Mouse (Mus musculus) skeletal muscle tissue, adult 2 months (tissue): Measurements from ENCODE around the gene Stard13.

ENCODE experiments used
- DNase-seq: peaks from one replicate; pipeline ENCODE4 v3.0.0-alpha.2; 2012; ENCODE audit warnings: low read depth, low spot score

Gene Stard13

GRCm38 (mm10) chr5:151233400-151234031 lies at the start of gene Stard13:
Stard13 (minus strand) TSS chr5:151233836.
- no peak for DNase-seq

- no peak for DNase-seq
Measured at GRCm38 (mm10) chr5:151279531-151279930, 45.9 kb upstream of the Stard13 start.

- DNase-seq = no peak
Measured at GRCm38 (mm10) chr5:151277927-151278326, 44.3 kb upstream of the Stard13 start.

- no peak for DNase-seq
Measured at GRCm38 (mm10) chr5:151275986-151276385, 42.4 kb upstream of the Stard13 start.

- no peak for DNase-seq
Measured at GRCm38 (mm10) chr5:151274265-151274664, 40.6 kb upstream of the Stard13 start.

GRCm38 (mm10) chr5:151270815-151271214 lies 37.2 kb upstream of the Stard13 start:
- no peak for DNase-seq

GRCm38 (mm10) chr5:151266896-151267634 lies 33.4 kb upstream of the Stard13 start:
- DNase-seq = no peak

- no peak for DNase-seq
Measured at GRCm38 (mm10) chr5:151261558-151261957, 27.9 kb upstream of the Stard13 start.

- no peak for DNase-seq
Measured at GRCm38 (mm10) chr5:151252213-151252612, 18.6 kb upstream of the Stard13 start.

GRCm38 (mm10) chr5:151251656-151252055 lies 18.0 kb upstream of the Stard13 start:
- no peak for DNase-seq

- no peak for DNase-seq
Measured at GRCm38 (mm10) chr5:151248671-151249620, 15.3 kb upstream of the Stard13 start.

GRCm38 (mm10) chr5:151248084-151248483 lies 14.4 kb upstream of the Stard13 start:
- DNase-seq = no peak

- no peak for DNase-seq
Measured at GRCm38 (mm10) chr5:151247115-151247875, 13.7 kb upstream of the Stard13 start.

- DNase-seq = no peak
Measured at GRCm38 (mm10) chr5:151246287-151246686, 12.7 kb upstream of the Stard13 start.

- DNase-seq = no peak
Measured at GRCm38 (mm10) chr5:151245571-151245970, 11.9 kb upstream of the Stard13 start.

- DNase-seq = no peak
Measured at GRCm38 (mm10) chr5:151238730-151239129, 5.1 kb upstream of the Stard13 start.

GRCm38 (mm10) chr5:151236411-151236810 lies 2.8 kb upstream of the Stard13 start:
- no peak for DNase-seq

GRCm38 (mm10) chr5:151232576-151233299 lies 898 bp downstream of the Stard13 start:
- DNase-seq = no peak

GRCm38 (mm10) chr5:151231861-151232260 lies 1.8 kb downstream of the Stard13 start:
- DNase-seq = no peak

GRCm38 (mm10) chr5:151231411-151231810 lies 2.2 kb downstream of the Stard13 start:
- DNase-seq = peak; percentile 25

GRCm38 (mm10) chr5:151230427-151230826 lies 3.2 kb downstream of the Stard13 start:
- DNase-seq = no peak
